Mouse (Mus musculus) ES-CJ7 (cell line): ENCODE measurements around the gene Pou2f1.
A peak's percentile ranks its signal among the peaks of the same experiment; 100 is the strongest.

Source experiments
- DNase-seq: peaks from one replicate; pipeline ENCODE4 v3.0.0; 2011; ENCODE audit warnings: low read depth, low spot score

The Pou2f1 gene

GRCm38 (mm10) chr1:166002520-166003155, at the start of gene Pou2f1:
Gene Pou2f1 (minus strand): TSS chr1:166002678.
- DNase-seq: peak; percentile 100

GRCm38 (mm10) chr1:166049046-166049827, 46.8 kb upstream of the Pou2f1 start:
- peak; percentile 50 for DNase-seq

DNA sequence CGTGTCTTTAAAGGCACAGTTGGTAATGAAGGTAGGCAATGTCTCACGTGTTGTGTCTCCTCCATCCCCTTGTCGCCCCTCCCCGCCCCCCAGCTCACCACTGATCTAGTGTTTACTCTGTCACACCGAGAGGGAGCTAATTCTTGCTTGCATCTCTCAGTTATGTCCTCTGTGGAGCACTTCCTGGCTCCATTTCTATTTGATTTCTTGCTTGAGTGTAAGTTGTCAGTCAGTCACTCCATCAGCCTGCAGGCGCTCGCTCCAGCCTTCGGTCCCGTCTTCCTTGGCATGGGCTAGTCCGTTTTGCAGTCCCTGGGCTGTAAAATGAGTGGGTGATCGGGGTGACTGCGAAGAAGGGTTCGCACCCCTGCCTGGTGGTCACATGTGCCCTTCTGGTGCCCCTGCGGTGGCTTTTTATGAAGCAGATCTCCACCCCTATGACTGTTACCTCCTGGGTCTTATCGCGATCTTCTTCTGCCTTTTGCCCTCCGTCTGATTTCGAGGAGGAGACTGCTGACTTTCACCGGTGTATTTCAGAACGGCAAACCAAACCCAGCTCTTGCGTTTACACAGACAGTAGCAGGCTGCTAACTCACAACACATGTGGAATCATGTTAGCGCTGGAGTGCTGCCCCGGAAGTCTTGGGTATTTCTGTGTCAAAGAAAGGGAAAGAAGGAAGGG, 45.9 kb upstream of the Pou2f1 start:
- DNase-seq: peak; percentile 25

GRCm38 (mm10) chr1:166047505-166048170, 45.2 kb upstream of the Pou2f1 start:
- no peak for DNase-seq

- DNase-seq: no peak
Observed at GRCm38 (mm10) chr1:166045894-166046197, 43.4 kb upstream of the Pou2f1 start.

DNA sequence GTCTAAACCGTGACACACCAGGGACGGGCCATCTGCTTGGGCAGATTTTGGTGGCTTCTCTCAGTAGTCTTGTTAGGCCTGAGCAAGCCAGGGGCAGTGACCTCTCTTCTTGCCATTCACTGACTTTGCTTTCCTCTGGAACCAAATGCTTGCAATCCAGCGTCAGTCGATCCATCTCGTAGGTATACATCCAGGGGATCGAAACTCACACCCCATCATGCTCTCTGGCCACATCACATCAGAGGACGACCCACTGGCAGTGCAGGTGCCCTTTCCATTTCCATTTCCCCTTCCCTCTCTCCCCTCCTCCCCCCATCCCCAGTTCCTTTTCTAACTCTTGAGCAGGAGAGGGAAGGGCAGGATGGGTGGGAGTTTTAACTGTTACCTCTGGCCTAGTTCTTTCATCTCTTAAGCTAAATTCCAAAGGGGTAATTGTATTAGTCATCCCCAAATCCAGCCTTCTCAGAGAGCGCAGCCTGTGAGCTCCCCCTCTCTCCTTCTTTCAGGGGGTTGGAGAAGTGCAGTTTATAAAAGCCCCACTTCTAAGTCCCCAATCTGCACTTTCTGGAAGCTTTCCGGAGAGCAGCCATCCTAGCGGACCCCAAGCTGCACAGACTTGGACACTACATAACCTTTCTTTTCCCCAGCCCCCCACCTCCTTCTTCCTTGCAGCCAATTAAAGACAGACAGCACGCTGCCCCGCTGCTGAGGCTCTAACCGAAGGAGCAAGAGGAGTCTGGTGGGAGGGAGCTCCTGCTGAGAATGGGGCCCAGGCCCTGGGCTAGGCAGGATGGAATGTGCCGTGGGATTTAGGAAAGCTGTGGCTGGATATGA, 42.8 kb upstream of the Pou2f1 start:
- peak; percentile 52 for DNase-seq

GRCm38 (mm10) chr1:166043451-166044149, 41.1 kb upstream of the Pou2f1 start:
- peak; percentile 55 for DNase-seq

GRCm38 (mm10) chr1:166041501-166041900, 39.0 kb upstream of the Pou2f1 start:
- DNase-seq: peak; percentile 78

DNA sequence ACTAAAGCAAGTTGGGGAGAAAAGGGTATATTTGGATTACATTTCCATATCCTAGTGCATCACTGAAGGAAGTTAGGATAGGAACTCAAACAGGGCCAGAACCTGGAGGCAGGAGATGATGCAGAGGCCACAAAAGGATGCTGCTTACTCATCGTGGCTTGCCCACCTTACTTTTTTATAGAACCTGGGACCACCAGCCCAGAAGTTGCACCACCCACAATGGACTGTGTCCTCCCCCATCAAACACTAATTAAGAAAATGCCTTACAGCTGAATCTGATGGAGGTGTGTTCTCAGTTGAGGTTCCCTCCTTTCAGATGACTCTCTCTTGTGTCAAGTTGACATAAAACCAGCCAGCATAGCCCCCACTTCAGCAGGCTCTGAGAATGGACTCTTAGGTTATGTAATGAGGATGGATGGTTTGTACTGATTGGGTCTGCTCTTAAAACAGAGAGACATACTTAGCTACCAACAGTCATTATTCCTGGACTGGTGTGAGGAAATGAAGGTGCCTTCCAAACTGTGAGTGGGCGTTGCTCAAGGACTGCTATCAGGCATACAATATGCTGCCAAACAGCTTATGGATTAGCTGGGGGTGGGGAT, 36.4 kb upstream of the Pou2f1 start:
- no peak for DNase-seq

GRCm38 (mm10) chr1:166035045-166035444, 32.6 kb upstream of the Pou2f1 start:
- DNase-seq: no peak

DNA sequence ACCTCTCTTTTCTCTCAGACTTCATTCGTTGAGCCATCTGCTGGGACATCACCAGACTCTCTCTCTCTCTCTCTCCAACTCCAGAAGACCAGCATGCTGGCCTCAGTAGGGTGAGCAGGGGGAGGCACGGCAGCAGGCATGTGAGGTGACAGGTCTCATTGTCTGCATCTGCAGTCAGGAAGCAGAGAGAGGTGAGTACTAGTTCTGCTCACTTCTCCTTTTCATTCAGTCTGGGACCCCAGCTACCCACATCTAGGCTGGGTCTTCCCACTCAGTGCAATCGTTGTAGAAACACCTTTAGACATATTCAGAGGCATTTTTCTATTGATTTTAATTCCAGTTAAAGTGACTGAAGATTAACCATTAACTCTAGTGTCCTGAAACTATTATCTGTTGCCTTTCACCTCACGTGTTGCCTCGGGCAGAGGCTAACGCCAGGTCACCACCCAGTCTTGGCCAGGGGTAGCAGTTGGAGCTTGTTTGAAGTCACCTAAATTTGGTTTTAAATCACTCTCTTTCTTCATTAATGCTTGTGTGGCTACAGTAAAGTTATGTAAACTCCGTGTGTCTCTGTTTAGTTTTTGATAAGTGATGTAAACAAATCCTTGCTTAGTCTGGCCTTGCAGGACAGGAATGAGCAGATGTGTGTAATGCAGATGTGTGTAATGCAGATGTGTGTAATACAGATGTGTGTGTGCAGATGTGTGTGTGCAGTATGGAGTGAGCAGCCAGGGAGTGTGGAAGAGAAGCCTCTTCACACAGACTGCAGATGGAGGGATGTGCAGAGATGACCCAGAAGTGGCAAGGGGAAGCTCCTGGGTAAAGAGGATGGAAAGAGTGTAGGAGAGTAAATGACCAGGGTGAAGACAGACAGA, 29.4 kb upstream of the Pou2f1 start:
- no peak for DNase-seq

DNA sequence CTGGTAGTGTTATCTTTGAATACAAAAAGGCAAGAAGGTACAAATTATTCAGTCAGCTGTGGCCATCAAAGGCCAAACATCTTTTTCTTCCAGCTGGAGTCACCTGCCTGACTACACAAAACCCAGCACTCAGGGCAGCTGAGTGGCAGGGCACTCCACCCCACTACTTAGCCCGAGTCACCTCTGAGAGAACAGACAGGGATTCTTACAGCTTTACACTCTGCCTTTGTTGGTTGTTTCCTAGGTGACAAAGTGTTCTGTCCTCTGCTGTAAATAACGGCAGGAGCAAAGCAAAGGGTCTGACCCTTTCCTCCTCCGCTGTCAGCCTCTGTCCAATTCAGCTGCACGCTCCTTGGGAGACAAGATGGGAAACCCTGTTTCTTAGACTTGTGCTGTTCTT, 21.5 kb upstream of the Pou2f1 start:
- peak; percentile 48 for DNase-seq

DNA sequence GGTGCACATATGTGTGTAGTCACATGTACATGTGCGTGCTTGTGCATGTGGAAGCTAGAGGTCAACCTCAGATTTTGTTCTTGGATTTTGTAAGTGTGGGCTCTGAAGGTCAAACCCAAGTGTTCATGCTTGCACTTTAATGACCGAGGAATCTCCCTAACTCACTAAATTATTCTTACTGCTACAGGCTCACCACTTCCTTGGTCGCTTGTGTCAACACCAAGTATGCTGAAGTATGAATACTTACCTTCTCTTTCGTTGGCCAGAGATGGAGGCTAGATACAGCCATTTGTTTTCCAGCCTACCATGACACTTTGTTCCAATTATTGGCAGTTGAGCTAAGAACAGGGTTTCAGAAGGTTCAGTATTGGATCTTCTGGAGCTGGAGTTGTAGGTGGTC, 14.7 kb upstream of the Pou2f1 start:
- no peak for DNase-seq

GRCm38 (mm10) chr1:166016306-166016705, 13.8 kb upstream of the Pou2f1 start:
- DNase-seq: no peak

- no peak for DNase-seq
Observed at GRCm38 (mm10) chr1:166014530-166014929, 12.1 kb upstream of the Pou2f1 start.

GRCm38 (mm10) chr1:166010106-166010505, 7.6 kb upstream of the Pou2f1 start:
- no peak for DNase-seq

DNA sequence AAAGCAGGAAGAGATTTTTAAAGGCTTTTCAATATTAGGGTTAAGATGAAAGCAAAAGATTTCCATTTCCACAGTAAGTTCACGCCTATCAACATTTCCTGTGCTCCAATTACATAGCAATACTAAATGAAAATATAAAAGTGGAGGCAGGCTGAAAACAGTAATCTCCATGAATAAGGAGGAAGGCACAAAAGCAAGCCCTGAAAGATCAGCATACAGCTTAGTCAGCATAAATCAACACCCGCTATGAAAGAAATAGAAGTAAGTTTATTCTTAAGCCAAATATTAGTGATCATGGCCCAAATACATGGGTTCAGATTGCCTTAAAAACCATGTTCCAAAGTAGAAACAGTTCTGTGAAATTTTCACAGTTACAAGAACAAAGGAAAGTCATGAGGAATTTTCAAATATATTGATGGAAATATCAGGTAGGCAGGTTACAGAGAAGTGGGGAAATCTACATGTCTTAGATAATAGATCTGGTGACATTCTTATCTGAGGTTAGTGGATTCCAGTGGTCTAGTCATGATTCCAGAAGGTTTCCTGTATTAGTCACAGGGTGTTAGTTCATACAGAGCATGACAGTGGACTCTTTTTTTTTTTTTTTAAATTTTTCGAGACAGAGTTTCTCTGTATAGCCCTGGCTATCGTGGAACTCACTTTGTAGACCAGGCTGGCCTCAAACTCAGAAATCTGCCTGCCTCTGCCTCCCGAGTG, 6.3 kb upstream of the Pou2f1 start:
- DNase-seq: no peak

DNA sequence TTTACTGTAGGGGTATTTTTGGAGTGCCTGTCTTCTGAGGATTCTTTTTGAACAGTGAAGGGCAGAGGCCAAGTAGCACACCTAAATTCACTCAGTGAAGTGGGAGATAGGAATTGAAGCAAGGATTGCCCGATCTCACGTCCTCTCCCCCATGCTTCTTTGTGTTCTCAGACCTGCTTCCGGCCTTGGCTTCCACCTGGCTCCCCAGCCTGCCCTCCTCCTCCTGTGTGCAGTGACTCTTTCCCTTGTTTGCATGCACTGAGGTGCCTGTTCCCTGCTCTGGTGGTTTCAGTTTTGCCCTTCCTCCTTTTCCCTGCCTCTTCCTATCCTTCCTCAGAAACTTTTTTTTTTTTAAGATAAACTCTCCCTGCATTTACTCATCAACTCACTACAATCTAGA, 4.5 kb upstream of the Pou2f1 start:
- DNase-seq: no peak
